Mouse (Mus musculus) kidney, adult 2 months (tissue): ENCODE measurements at regions not wholly inside any gene's neighbourhood (a gene's known extent, or its start where the extent isn't known, plus 50 kb on each side); places are given as distances from the start of the nearest gene placed in this dataset.

Experiments
- DNase-seq: peaks from one replicate; pipeline ENCODE4 v3.0.0; 2021
- H3K27ac ChIP-seq: fragments of 200-500 bp; 2 replicates; pipeline ENCODE4 v1.5.1; 2012; ENCODE audit warnings: low read depth, low read length, control low read depth, inconsistent platforms; ENCODE audit not compliant: insufficient read depth
- H3K27me3 ChIP-seq: fragments of 200-500 bp; replicated peaks from 2 replicates; pipeline ENCODE4 v1.6.1; 2012; ENCODE audit warnings: mild to moderate bottlenecking, moderate library complexity, low read length, inconsistent platforms; ENCODE audit not compliant: control insufficient read depth, insufficient read depth
- H3K36me3 ChIP-seq: fragments of 200-500 bp; 2 replicates; pipeline ENCODE4 v1.6.1; 2012; ENCODE audit warnings: mild to moderate bottlenecking, moderate library complexity, low read length, inconsistent platforms; ENCODE audit not compliant: control insufficient read depth, insufficient read depth
- H3K4me1 ChIP-seq: fragments of 200-500 bp; 2 replicates; pipeline ENCODE4 v1.6.1; 2011; ENCODE audit warnings: low read length; ENCODE audit not compliant: control insufficient read depth, insufficient read depth
- H3K4me3 ChIP-seq: fragments of 200-500 bp; 2 replicates; pipeline ENCODE4 v1.5.1; 2011; ENCODE audit warnings: mild to moderate bottlenecking, low read depth, low read length, control low read depth; ENCODE audit not compliant: insufficient read depth
- CTCF ChIP-seq: fragments of 200-500 bp; conservative IDR thresholded peaks from 2 replicates; pipeline ENCODE4 v1.5.1; 2011; ENCODE audit warnings: low read depth, mild to moderate bottlenecking, control low read depth, low read length, moderate library complexity, mixed read lengths; ENCODE audit not compliant: insufficient read depth, insufficient read length
- POLR2A ChIP-seq: fragments of 200-500 bp; IDR thresholded peaks from one replicate; pipeline ENCODE4 v1.6.1; 2011; ENCODE audit warnings: low read depth, low read length, control low read depth
- WGBS: fragments of 180-500 bp; shearing (Covaris S2); methylation state at CpG from one replicate; pipeline ENCODE4 v1.1.7; 2018; 5-methylcytosine and 5-hydroxymethylcytosine counted together

- WGBS = 35% methylated on average over 2 of the region's 2 CpGs
- peak overlapping the region; percentile 71; the same call in 1 of the 2 replicates for H3K27ac ChIP-seq
- no peak overlapping the region for H3K4me3 ChIP-seq
- no peaks in the 10 kb centered on the region for H3K27me3 ChIP-seq
- TF ChIP-seq POLR2A (no peak), CTCF (no peak)
- no peaks in the 10 kb centered on the region for H3K36me3 ChIP-seq
- DNase-seq = peak; percentile 77
- no peaks in the 10 kb centered on the region for H3K4me1 ChIP-seq
Measured at GRCm38 (mm10) chr3:110460192-110460591, 209.4 kb upstream of the Prmt6 start.

GRCm38 (mm10) chr3:110458900-110459299 is 208.1 kb upstream of the Prmt6 start:
- no peak for TF ChIP-seq CTCF
- no peak for TF ChIP-seq POLR2A
- no peak overlapping the region for H3K27ac ChIP-seq
- WGBS = 57% methylated on average over 2 of the region's 2 CpGs
- H3K36me3 ChIP-seq = no peaks in the 10 kb centered on the region
- DNase-seq = no peak
- no peaks in the 10 kb centered on the region for H3K4me1 ChIP-seq
- H3K27me3 ChIP-seq = no peaks in the 10 kb centered on the region
- no peak overlapping the region for H3K4me3 ChIP-seq

GRCm38 (mm10) chr3:110452470-110452869 is 201.7 kb upstream of the Prmt6 start:
- Histone ChIP-seq H3K4me1 (no peaks in the 10 kb centered on the region), H3K27ac (no peak overlapping the region), H3K36me3 (no peaks in the 10 kb centered on the region), H3K27me3 (no peaks in the 10 kb centered on the region; the same call in 1 of the 2 replicates), H3K4me3 (no peak overlapping the region)
- WGBS = 75% methylated on average over 7 of the region's 7 CpGs
- TF ChIP-seq CTCF (no peak), POLR2A (no peak)
- no peak for DNase-seq
